Mouse (Mus musculus): Measurements from ENCODE around the gene Bbs4. TPM values are rescaled to one million over a fixed set of nuclear protein-coding genes. Genes with fewer than 3 reads are reported as not detected.
"Not testable (repeated sequence)": the region's sequence is repeated elsewhere in the genome, so short reads cannot be mapped to it uniquely, and the experiment has no call there.

Gene Bbs4
- polyA plus RNA-seq (2015; fragmentation: Nextera tagmentation; extraction: Ambion mirVana), result 12.7 and 17.5 TPM in 2 replicates

GRCm38 (mm10) chr9:59353253-59353639 lies at the start of gene Bbs4:
Gene Bbs4, minus strand, starts transcription at chr9:59353508.
- Histone ChIP-seq H3K4me2 (peak within 1 kb of the TSS; percentile 63), H3K27me3 (no peaks in the 10 kb centered on the region), H3K27ac (peak within 1 kb of the TSS; percentile 89), H3K4me1 (no peaks in the 10 kb centered on the region), H3K9me3 (no peaks in the 10 kb centered on the region), H3K9ac (peak within 1 kb of the TSS; percentile 64), H3K36me3 (no peaks in the 10 kb centered on the region), H3K4me3 (peak within 1 kb of the TSS; percentile 70)
- under 1% methylated on average over 28 of the region's 32 CpGs for WGBS
- peak; percentile 88 for ATAC-seq (ENCODE audit: insufficient number of reproducible peaks, low FRiP score, low TSS enrichment, low read depth)

DNA sequence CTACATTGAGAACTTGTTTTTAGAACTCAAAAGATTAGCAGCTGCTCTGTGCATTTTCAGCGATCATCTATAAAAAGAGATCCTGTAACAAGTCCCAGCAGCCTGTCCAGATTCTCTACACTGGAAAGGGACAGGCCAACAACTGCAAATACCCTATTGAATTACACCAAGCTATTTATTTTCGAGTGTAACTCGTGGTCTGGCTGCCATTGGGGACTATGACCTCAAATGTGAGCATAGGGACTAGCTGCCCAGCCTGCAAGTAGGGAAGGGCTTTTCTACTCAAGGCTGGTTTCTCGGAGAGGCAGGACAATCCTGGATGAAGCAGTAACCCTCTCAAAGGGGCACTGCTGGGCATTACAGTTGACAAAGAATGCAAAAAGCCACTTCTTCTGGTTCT lies 35.8 kb upstream of the Bbs4 start:
- ATAC-seq (ENCODE audit: insufficient number of reproducible peaks, low FRiP score, low TSS enrichment, low read depth), result no peak
- H3K4me1 ChIP-seq, result no peaks in the 10 kb centered on the region
- no peaks in the 10 kb centered on the region for H3K9me3 ChIP-seq
- peaks cover 31% of the 10 kb centered on the region for H3K36me3 ChIP-seq
- 76% methylated on average over 4 of the region's 4 CpGs for WGBS
- no peak overlapping the region for H3K4me3 ChIP-seq
- no peak overlapping the region for H3K9ac ChIP-seq
- no peak overlapping the region for H3K27ac ChIP-seq
- no peak overlapping the region for H3K4me2 ChIP-seq
- no peaks in the 10 kb centered on the region for H3K27me3 ChIP-seq

- no peaks in the 10 kb centered on the region for H3K9me3 ChIP-seq
- no peaks in the 10 kb centered on the region for H3K4me1 ChIP-seq
- no peak overlapping the region for H3K9ac ChIP-seq
- no peak overlapping the region for H3K4me2 ChIP-seq
- WGBS, result 70% methylated on average over 1 of the region's 1 CpGs
- ATAC-seq (ENCODE audit: insufficient number of reproducible peaks, low FRiP score, low TSS enrichment, low read depth), result no peak
- no peaks in the 10 kb centered on the region for H3K27me3 ChIP-seq
- no peak overlapping the region for H3K4me3 ChIP-seq
- peaks cover 24% of the 10 kb centered on the region for H3K36me3 ChIP-seq
- no peak overlapping the region for H3K27ac ChIP-seq
Observed at GRCm38 (mm10) chr9:59388311-59388710, 35.0 kb upstream of the Bbs4 start.

DNA sequence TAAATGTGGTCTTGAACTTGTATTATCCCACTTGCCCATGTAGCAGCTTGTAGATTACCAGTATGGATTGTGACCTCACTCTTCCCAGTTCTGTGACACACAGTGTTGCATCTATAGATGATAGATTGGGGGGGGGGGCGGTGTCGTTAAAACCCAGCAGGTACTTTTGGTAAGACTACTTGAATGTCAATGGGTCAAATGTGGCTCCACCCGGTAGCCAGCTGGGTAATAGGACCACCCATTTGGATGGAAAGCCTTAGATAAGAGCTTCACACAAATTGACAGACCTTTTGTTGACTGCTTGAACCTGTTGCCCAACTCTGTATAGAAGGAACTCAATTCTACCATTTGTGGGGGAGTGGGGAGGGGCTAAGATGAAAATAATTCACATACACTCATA lies 34.2 kb upstream of the Bbs4 start:
- ATAC-seq (ENCODE audit: insufficient number of reproducible peaks, low FRiP score, low TSS enrichment, low read depth), result no peak
- Histone ChIP-seq H3K9ac (no peak overlapping the region), H3K27me3 (no peaks in the 10 kb centered on the region), H3K36me3 (peaks cover 17% of the 10 kb centered on the region), H3K9me3 (no peaks in the 10 kb centered on the region), H3K4me1 (no peaks in the 10 kb centered on the region), H3K27ac (no peak overlapping the region), H3K4me2 (no peak overlapping the region), H3K4me3 (no peak overlapping the region)
- 66% methylated on average over 3 of the region's 3 CpGs for WGBS

DNA sequence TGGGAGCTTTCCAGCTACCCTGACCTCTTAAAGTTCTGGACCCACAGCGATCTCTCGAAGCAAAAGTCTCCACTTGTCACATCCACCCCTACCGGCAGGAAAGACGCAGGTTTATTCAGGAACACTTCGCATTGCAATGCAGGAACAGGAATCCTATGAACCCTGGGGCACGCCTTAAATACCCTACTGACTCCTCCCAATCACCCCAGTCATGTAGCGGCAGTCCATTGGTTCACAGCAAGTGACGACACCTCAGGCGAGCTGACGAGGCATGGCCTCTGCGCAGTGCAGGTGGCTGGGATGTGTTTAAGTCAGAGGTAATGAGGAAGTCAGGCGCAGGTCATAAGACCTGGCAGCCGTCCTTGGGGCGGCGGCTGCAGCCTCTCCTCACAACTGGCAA lies 22.3 kb upstream of the Bbs4 start:
- Histone ChIP-seq H3K27ac (no peak overlapping the region), H3K9me3 (no peaks in the 10 kb centered on the region), H3K36me3 (no peaks in the 10 kb centered on the region), H3K4me1 (no peaks in the 10 kb centered on the region), H3K9ac (no peak overlapping the region), H3K27me3 (no peaks in the 10 kb centered on the region), H3K4me3 (no peak overlapping the region), H3K4me2 (no peak overlapping the region)
- WGBS, result 89% methylated on average over 15 of the region's 15 CpGs
- ATAC-seq (ENCODE audit: insufficient number of reproducible peaks, low FRiP score, low TSS enrichment, low read depth), result no peak

DNA sequence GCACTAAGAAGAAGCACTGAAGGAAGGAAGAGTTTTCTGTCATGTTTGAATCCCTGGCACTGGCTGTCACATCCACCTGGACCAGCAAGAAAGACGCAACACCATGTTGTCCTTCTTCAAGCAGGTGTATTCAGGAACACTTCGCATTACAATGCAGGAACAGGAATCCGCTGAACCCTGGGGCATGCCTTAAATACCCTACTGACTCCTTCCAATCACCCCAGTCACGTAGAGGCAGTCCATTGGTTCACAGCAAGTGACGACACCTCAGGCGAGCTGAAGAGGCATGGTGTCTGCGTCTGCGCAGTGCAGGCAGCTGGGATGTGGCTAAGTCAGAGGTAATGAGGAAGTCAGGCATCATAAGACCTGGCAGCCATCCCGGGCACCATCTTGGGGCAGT lies 16.3 kb upstream of the Bbs4 start:
- Histone ChIP-seq H3K27me3 (no peaks in the 10 kb centered on the region), H3K9me3 (no peaks in the 10 kb centered on the region), H3K4me3 (no peak overlapping the region), H3K27ac (no peak overlapping the region), H3K9ac (no peak overlapping the region), H3K4me1 (no peaks in the 10 kb centered on the region), H3K4me2 (no peak overlapping the region), H3K36me3 (no peaks in the 10 kb centered on the region)
- no peak for ATAC-seq (ENCODE audit: insufficient number of reproducible peaks, low FRiP score, low TSS enrichment, low read depth)
- WGBS, result 88% methylated on average over 9 of the region's 9 CpGs

- H3K27me3 ChIP-seq, result no peaks in the 10 kb centered on the region
- no peak overlapping the region for H3K9ac ChIP-seq
- no peaks in the 10 kb centered on the region for H3K4me1 ChIP-seq
- no peak overlapping the region for H3K27ac ChIP-seq
- H3K4me3 ChIP-seq, result no peak overlapping the region
- ATAC-seq (ENCODE audit: insufficient number of reproducible peaks, low FRiP score, low TSS enrichment, low read depth), result no peak
- H3K36me3 ChIP-seq, result no peaks in the 10 kb centered on the region
- H3K9me3 ChIP-seq, result no peaks in the 10 kb centered on the region
- 77% methylated on average over 5 of the region's 5 CpGs for WGBS
- no peak overlapping the region for H3K4me2 ChIP-seq
Observed at GRCm38 (mm10) chr9:59369220-59369619, 15.9 kb upstream of the Bbs4 start.

DNA sequence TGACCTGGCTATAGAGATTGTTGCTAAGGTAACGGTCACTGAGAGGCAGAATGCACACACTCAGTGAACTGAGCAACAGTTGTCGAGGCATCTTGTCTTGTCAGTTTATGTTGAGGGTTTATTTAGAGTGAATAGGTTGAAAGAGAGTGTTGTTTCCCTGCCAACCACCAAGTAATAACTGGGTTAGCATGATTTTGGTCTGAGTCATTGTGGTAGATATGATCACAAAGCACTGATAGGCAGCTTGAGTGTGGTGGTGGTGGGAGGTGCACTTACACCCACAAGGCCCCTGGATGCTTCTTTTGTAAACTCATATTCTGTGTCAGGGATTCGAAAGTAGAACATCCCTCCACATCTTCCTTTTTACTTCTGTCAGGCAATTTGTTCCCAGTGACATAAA lies 7.2 kb upstream of the Bbs4 start:
- not testable (repeated sequence) for H3K4me3 ChIP-seq; H3K27ac ChIP-seq; H3K27me3 ChIP-seq; H3K9ac ChIP-seq; ATAC-seq (ENCODE audit: insufficient number of reproducible peaks, low FRiP score, low TSS enrichment, low read depth); H3K4me1 ChIP-seq; H3K4me2 ChIP-seq; H3K36me3 ChIP-seq; H3K9me3 ChIP-seq
- 51% methylated on average over 3 of the region's 3 CpGs for WGBS

- WGBS, result 61% methylated on average over 1 of the region's 1 CpGs
- ATAC-seq (ENCODE audit: insufficient number of reproducible peaks, low FRiP score, low TSS enrichment, low read depth); H3K27me3 ChIP-seq; H3K27ac ChIP-seq; H3K4me3 ChIP-seq; H3K4me2 ChIP-seq; H3K4me1 ChIP-seq; H3K9me3 ChIP-seq; H3K9ac ChIP-seq; H3K36me3 ChIP-seq: not testable (repeated sequence)
Observed at GRCm38 (mm10) chr9:59358041-59358440, 4.7 kb upstream of the Bbs4 start.

- peak overlapping the region; percentile 89 for H3K27ac ChIP-seq
- peak; percentile 6; the same call in 1 of the 2 replicates for ATAC-seq (ENCODE audit: insufficient number of reproducible peaks, low FRiP score, low TSS enrichment, low read depth)
Observed at GRCm38 (mm10) chr9:59352586-59353252, 589 bp downstream of the Bbs4 start.

DNA sequence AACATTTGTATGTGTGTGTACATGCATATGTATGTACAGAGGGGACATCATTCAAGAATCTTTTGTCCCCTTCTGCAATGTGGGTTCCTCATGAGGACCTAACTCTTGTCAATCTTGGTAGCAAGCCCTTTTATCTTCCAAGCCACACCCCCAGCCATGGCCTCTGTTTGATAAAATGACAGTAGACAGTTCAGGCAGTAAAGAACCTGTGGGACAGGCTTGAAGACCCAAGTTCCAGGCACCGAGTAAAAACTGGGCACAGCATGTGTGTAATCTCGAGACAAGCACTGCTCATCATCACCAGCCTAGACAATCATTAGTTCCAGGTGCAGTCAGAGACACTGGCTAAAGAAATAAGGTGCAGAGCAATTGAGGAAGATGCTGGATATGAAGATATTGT lies 7.1 kb downstream of the Bbs4 start:
- no peak for ATAC-seq (ENCODE audit: insufficient number of reproducible peaks, low FRiP score, low TSS enrichment, low read depth)
- H3K27me3 ChIP-seq, result no peaks in the 10 kb centered on the region
- no peak overlapping the region for H3K4me2 ChIP-seq
- 48% methylated on average over 2 of the region's 2 CpGs for WGBS
- peaks cover 11% of the 10 kb centered on the region; the same call in 1 of the 2 replicates for H3K36me3 ChIP-seq
- H3K4me1 ChIP-seq, result no peaks in the 10 kb centered on the region
- no peak overlapping the region for H3K4me3 ChIP-seq
- H3K9me3 ChIP-seq, result no peaks in the 10 kb centered on the region
- H3K9ac ChIP-seq, result no peak overlapping the region
- no peak overlapping the region for H3K27ac ChIP-seq

More at GRCm38 (mm10) chr9:59352586-59353252, 589 bp downstream of the Bbs4 start:
- Histone ChIP-seq H3K9me3 (no peaks in the 10 kb centered on the region), H3K4me1 (no peaks in the 10 kb centered on the region), H3K9ac (peak overlapping the region; percentile 64), H3K36me3 (no peaks in the 10 kb centered on the region), H3K4me2 (peak overlapping the region; percentile 63), H3K4me3 (peak overlapping the region; percentile 70), H3K27me3 (no peaks in the 10 kb centered on the region)
- WGBS, result 10% methylated on average over 15 of the region's 15 CpGs

GRCm38 (mm10) chr9:59340002-59340401 lies 13.3 kb downstream of the Bbs4 start:
- H3K9me3 ChIP-seq, result no peaks in the 10 kb centered on the region
- H3K4me2 ChIP-seq, result no peak overlapping the region
- H3K4me1 ChIP-seq, result no peaks in the 10 kb centered on the region
- peaks cover 11% of the 10 kb centered on the region; the same call in 1 of the 2 replicates for H3K36me3 ChIP-seq
- no peak for ATAC-seq (ENCODE audit: insufficient number of reproducible peaks, low FRiP score, low TSS enrichment, low read depth)
- WGBS, result 88% methylated on average over 9 of the region's 9 CpGs
- no peak overlapping the region for H3K27ac ChIP-seq
- H3K9ac ChIP-seq, result no peak overlapping the region
- no peaks in the 10 kb centered on the region for H3K27me3 ChIP-seq
- H3K4me3 ChIP-seq, result no peak overlapping the region

DNA sequence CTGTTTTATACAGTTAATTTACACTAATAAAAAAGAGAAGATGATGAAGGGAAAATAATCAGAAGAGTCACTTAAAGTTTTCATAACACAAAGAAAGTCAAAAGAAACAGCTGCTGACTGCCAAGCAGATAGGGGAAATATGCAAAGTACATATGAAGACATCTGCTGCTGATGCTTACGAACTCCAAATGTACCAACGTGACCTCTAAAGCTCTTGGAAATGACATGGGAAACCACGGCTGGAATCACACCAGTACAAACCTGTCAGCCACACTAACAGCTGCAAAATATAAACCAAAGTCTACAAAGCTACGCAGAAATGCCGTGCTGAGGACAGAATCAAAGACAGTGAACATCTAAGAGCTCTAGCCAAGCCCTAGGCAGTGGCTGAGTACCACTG lies 14.2 kb downstream of the Bbs4 start:
- no peak for ATAC-seq (ENCODE audit: insufficient number of reproducible peaks, low FRiP score, low TSS enrichment, low read depth)
- H3K36me3 ChIP-seq, result peaks cover 14% of the 10 kb centered on the region; the same call in 1 of the 2 replicates
- no peak overlapping the region for H3K4me3 ChIP-seq
- no peaks in the 10 kb centered on the region for H3K9me3 ChIP-seq
- no peak overlapping the region for H3K27ac ChIP-seq
- H3K4me1 ChIP-seq, result no peaks in the 10 kb centered on the region
- H3K9ac ChIP-seq, result no peak overlapping the region
- H3K27me3 ChIP-seq, result no peaks in the 10 kb centered on the region
- no peak overlapping the region for H3K4me2 ChIP-seq
- 74% methylated on average over 5 of the region's 5 CpGs for WGBS

Measured in limb, embryonic 15.5 days (tissue).